Mouse (Mus musculus): Measurements from ENCODE around the gene Atp2a1.
A peak's percentile ranks its signal among the peaks of the same experiment; 100 is the strongest.

Gene Atp2a1

DNA sequence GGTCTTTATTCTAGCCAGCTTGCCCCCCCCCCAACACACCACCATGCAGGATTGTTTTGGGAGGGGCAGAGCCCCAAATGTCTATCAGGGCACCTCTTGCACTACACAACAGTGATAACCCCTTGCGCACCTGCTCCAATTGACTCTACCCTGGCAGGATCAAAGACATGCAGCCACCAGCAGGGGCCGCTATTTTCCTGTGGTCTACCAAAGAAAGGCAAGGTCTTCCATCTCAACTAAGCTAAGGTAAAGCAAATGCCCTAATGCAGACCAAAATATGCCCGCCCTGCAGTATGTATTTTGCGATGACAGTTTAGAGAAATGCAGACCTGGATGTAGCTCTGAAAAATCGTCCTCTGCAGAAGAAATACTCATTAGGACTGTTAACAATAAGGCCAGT lies 63.4 kb downstream of the Atp2a1 start:
- DNase-seq: peak; percentile 86 to 92

DNA sequence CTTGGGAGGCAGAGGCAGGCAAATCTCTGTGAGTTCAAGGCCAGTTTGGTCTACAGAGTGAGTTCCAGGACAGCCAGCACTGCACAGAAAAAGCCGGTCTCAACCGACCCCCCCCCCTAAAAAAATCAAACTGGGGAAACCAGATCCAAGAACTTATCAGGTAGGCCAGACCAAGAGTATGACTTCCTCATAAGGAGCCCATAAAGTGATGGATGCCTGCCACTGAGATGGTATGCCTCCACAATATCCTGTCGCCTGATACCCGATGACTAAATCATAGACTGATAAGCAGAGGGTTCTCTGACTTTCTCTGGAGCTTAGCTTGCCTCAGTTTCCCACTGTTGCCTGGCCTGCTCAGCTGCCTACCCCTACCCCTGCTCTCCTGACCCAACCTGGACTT lies 65.1 kb downstream of the Atp2a1 start:
- DNase-seq: no peak

DNA sequence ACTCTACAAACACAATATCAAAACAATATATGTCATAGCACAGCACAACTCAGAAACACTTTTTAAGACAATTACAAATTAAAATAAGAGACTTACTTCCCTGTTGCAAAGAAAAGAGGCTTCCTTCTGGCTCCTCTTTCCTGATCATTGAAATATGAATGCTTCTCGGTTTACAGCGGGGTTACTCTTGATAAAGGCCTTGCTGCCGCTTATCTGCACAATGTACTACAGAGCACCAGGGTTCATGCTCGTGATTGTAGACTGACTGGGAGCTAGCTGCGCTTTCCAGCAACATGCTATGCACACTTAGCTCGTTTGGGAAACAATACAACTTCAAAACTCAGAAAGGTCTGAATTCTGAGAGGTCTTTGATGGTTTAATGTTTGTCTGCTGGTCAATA lies 65.7 kb downstream of the Atp2a1 start:
- DNase-seq: no peak

DNA sequence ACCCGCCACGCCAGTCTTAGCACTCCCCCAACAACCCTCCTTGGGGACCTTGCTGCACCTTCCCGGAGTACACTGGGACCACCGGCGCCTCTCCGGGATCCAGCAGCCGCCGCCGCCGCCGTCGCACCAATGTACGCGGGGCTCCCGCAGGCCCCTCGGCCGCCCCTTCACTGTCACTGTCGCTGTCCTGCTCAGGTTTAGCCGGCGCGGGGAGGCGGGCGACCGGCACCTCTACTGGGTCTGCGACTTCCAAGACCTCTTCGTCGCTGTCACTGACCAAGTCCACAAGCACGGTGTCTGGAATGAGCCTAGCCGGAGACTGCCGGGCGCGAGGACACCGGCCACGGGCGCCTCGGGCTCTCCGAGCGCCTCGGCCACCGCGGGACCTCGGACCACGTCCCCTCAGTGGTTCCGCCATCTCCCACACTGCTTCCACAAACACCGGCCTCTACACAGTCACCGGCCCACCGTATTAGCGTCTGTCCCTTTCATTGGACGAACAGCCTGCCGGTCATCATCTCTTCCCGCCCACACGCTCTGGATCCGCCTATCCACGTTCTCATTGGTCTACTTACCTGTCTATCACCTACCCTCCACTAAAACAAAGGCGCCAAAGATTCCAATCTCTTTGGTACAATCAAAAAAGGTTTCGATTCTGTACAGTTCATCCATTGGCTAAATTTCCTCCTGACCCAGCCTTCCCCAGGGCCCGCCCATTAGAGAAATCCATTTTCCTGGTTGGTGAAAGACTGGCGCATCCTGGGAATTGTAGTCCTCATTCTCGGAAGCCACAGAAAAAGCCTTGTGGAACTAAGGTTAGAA lies 66.4 kb downstream of the Atp2a1 start, which contains the start of gene Nfatc2ip:
Gene Nfatc2ip (minus strand): TSS at position 440 of the 822 bp plus-strand sequence.
- peak; percentile 96 for DNase-seq
